Mouse (Mus musculus): ENCODE measurements around the gene Mydgf.
A peak's percentile ranks its signal among the peaks of the same experiment; 100 is the strongest.

Gene Mydgf

DNA sequence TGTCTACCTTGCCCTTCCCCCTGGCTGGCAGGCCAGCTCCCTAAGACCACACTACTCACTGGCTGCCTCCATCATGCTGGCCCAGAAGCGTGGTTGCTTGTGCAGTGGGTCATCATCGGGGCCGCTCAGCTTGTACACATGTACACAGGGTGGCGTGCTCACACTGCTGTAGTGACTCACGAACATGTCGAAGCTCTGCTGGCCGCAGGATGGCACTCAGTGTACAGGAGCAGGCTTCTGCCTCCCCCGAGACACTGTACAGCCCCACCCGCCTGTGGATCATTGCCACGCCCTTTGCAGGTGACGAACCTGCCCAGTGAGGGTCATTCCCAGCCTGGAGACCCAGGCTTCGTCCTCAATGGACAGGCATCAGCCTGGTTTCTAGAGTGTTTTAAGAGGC, 10.6 kb upstream of the Mydgf start:
- no peak for DNase-seq (ENCODE audit: low spot score in 2 of 2)

- DNase-seq (ENCODE audit: low spot score in 2 of 2) = no peak
Observed at GRCm38 (mm10) chr17:56191266-56191665, 7.5 kb upstream of the Mydgf start.

DNA sequence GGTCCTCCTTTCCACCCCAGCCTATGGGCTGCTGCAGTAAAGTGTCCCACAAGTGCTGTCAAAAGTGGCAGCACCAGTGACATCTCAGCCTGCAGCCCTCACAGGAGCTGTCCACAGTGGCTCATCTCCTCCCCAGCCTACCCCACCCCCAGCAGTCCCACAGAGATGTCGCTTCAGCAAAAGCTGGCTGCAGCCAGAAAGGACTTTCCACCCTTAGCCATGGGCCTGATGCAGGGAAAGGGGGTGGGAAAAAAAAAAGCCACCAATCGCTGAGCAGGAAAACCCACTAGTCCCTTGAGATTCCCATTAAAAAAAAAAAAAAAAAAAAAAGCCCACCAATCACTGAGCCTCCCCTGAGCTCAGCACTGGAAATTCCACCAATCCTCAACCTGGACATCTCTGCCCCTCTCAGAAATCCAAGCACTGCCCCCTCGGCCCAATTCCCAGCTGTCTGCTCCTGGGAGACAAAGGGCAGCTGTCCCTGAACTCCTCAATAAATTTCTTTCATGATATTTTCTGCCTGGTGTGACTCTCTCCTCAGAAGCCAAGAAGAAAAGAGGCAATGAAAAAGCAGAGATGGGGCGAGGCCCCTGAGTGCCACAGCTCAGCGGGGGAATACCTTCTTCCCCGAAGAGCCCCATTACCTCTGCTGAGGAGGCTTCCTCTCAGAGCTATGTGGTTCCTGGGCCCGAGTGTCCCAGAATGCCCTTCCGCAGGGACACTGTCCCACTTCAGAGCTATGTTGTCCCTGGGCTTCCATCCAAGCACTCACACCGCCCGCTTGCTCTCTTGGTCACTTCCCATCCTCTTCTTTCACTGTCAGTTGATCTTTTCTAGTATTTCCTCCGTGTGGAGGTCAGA, 1.8 kb upstream of the Mydgf start:
- DNase-seq (ENCODE audit: low spot score in 2 of 2) = no peak

GRCm38 (mm10) chr17:56182975-56183657, 604 bp downstream of the Mydgf start:
- no peak for DNase-seq (ENCODE audit: low spot score in 2 of 2)

DNA sequence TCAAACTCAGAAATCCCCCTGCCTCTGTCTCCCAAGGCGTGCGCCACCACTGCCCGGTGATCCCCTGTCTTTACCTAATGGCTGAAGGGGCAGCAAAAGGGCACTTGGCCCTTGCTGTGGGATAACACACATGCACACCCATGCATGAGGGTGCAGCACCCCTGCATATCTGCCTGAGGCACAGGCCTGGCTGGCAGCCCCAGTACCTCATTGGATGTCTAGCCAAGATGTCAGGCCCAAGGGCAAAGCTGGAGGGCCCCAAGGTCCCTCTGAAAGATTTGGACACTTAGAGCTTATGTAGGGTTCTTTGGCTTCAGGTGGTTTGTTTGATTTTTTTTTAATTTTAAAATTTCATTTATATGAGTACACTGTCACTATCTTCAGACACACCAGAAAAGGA, 8.3 kb downstream of the Mydgf start:
- DNase-seq (ENCODE audit: low spot score in 2 of 2) = no peak

- no peak for DNase-seq (ENCODE audit: low spot score in 2 of 2)
Observed at GRCm38 (mm10) chr17:56173401-56174046, 10.2 kb downstream of the Mydgf start.

- DNase-seq (ENCODE audit: low spot score in 2 of 2) = no peak
Observed at GRCm38 (mm10) chr17:56171881-56172280, 11.8 kb downstream of the Mydgf start.

- DNase-seq (ENCODE audit: low spot score in 2 of 2) = no peak
Observed at GRCm38 (mm10) chr17:56171456-56171855, 12.3 kb downstream of the Mydgf start.

DNA sequence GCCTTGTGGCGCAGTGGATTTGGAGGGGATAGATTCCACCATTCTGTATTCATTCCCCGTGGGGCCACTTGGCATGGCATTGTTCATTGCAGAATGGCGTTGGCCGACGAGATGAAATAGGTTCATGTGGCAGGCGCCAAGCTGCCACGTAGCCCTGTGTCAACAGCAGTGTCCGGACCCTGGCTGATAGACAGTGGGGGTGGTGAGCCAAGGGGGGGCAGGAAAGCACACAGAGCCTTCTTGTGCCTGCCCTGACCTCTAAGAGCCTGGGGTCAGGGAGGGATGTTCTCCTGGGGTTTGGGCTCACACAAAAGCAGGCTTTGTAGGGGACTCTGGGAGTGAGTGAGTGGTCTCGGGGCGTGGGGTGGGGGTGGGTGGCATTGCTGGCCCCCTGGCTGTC, 13.1 kb downstream of the Mydgf start:
- no peak for DNase-seq (ENCODE audit: low spot score in 2 of 2)

- no peak for DNase-seq (ENCODE audit: low spot score in 2 of 2)
Observed at GRCm38 (mm10) chr17:56169830-56170229, 13.9 kb downstream of the Mydgf start.

DNA sequence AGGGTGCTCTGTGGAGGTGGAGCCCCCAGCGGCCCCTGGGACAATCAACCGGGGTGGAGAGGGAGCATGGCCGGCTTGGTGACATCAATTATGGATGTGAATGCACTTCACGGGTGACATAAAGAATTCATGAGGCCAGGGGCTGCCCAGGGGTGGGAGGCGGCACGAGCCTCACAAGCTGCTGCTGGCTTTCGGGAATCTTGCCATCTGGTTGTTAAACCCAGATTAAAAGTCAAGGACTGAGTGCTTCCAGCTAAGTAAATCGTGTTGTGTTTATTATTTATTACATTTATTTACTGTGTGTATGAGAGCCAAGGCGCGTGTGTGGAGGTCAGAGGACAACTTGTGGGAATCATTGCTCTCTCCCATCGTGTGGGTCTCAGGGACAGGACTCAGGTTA, 18.0 kb downstream of the Mydgf start:
- no peak for DNase-seq (ENCODE audit: low spot score in 2 of 2)

DNA sequence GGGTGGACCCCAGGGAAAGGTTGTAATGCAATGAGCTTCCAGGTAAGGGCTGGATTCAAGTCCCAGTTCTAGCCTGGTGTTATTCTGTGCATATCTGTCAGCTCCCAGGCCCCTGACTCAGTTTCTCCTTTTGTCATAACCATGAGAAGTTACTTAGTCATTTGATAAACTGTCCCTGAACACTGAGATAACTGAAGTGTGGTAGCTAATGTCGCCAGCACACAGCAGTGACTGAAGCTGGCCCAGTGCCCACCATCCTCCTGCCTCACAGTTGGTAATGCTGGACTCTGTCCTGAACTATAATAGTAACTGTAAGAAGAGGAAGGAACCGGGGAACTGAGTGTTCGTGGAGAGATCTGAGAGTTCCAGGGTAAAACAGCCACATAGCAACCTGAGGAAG, 19.2 kb downstream of the Mydgf start:
- DNase-seq (ENCODE audit: low spot score in 2 of 2) = no peak

DNA sequence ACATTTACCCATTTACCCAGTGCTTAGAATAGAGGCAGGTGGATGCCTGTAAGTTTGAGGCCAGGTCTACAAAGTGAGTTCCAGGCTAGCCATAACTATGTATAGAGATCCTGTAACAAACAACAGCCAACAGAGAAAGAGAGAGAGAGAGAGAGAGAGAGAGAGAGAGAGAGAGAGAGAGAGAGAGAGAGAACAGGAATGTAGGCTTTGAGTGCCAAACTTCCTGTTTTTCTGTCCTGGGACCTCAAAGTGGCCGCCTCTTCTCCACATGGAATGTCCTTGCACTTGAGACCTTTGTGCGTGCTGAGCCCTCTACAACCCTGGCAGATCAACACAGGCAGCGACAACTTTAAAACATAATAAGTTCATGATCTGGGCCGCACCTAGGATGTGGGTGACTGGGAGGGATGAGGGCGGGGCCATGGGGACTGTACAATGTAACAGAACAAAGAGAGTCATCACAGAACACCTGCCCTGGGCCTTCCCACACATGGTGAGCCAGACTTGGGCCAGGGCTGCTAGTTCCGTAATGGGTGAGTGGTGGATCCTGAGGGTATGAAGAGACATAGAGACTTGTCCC, 20.1 kb downstream of the Mydgf start:
- DNase-seq (ENCODE audit: low spot score in 2 of 2) = no peak

DNA sequence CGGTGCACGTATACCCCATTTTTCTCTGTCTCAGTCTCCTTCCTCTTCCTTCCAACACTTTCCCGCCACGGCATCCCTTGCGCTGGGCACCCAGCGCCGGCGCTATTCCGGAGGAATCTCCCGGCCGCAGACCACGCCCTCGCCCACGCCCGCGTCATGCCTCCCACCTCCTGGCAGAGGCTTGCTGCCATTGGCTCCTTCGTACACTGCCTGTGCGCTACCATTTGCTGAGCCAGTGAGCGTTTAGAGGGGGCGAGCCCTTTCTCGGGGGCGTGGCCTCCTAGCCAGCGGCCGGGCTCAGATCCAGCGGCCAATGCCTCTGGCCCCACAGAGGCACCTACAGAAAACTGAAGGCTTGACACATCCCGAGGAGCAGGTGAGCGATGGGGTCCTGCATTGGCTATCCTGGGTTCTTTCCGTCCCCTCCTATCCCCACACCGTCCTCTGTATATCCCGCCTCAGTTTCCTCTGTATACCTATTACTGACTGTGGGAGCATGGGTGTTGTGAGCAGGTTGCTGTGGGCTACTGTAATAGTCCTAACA, 21.4 kb downstream of the Mydgf start, which contains the start of gene Tnfaip8l1:
Gene Tnfaip8l1, plus strand, starts transcription at position 247 of the 544 bp plus-strand sequence.
- peak; percentile 95 to 96 for DNase-seq (ENCODE audit: low spot score in 2 of 2)

GRCm38 (mm10) chr17:56159729-56160128, 24.0 kb downstream of the Mydgf start:
- DNase-seq (ENCODE audit: low spot score in 2 of 2) = no peak

DNA sequence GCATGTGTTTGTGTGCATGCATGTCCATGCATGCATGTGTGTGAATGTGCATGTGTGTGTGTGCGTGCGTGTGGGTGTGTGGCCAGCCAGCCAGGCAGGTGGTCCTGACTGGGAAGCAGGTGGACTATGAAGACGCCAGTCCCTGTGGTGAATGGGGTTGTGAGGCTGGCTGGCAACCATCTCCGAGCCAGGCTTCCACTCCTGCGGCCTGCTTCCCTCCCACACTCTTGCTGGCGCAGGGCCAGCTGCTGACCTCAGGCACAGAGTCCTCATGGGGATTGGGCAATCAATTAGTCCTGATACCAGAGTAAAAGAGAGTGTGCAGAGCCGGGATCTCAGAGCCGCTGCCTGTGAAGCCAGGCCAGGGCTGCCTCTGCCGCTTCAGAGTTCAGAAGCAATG, 30.1 kb downstream of the Mydgf start:
- no peak for DNase-seq (ENCODE audit: low spot score in 2 of 2)

DNA sequence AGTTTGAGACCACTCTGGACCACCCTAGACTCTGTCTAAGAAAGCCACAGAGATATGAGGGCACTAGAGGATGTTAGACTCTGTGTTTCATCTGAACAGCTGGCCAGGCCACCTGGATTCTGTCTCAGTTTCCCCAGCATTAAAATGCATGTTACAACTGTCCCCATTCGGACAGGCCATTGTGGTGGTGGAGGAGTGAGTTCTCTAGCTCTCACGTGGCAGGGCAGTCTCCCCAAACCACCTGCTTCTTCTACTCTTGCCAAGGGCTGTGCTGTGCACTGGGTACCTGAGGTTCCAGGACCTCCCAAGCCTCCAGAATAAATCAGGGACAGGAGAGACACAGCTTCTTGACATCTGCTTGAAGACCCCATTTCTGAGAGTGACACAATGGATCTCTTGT, 33.8 kb downstream of the Mydgf start:
- DNase-seq (ENCODE audit: low spot score in 2 of 2) = no peak

DNA sequence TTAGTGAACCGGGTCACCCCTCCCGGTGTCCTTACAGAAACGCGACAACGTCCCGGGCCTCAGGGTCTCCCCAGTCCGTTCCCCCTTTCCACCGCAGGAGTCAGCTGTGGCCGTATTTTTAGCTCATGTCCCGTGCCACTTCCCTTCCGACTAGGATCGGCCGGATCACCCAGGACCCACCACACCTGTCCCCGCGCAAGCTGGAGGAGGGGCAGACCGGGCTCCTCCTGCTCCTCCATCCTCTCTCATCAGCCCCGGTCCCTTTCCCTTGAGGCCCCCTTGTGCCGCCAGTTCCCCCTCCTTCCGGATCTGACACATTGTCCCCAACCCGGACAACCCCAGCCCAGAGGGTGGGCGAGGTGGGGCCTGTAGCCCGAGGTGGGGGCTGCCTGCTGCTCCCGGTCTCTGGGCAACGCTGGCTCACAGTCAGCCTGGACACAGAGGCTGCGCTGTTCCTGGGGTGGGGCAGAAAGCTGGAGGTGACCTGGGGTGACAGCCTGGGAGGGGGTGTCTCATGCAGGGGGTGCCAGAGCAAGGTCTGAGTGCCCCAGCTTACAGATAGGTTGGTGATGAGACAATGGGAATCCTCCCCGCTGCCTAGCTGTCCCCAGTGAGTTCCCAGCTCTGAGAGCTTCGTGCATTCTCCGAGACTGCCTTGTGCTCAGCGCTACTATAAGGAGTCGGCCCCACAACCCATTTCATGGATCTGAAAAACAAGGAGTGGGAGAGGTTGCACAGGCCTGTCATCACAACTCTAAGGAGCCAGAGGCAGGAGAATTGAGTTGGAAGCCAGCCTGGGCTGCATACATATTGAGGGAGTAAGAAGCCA, 34.7 kb downstream of the Mydgf start:
- no peak for DNase-seq (ENCODE audit: low spot score in 2 of 2)

DNA sequence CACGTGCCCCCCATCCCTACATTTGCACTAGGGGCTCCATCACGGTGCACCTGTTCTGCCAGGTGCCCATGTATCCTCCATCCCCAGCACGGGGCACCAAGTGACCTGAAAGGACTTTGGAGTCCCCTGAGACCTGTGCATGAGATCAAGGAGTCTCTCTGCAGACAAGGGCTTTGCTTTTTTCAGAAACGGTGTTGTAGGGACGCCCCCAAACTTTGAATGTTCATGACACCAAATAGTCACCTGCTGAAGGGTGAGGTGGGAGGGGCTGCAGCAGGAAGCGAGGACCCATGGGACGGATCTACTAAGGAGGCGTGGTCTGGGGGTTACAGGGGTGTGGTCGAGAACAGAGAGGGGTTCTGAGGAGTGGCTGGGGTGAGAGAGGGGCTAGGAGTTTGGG, 35.4 kb downstream of the Mydgf start:
- DNase-seq (ENCODE audit: low spot score in 2 of 2) = no peak

DNA sequence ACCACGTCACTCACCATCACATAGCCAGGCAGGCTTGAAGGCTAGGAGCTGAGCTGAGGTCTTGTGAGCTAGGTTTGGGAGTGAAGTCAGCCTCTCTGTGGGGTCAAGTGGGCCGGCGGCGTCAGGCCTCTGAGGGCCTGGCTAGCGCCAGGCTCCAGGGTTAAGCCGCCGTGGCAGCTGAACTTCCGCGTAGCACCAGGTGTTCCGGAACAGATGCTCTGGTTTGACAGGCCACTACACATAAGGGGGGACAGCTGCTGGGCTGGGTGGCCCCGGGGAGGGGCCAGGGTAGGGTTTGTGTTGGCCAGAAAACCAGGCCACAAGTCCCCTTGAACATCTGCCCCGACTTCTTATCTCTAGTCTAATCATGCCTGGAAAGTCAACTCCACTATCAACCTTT, 36.3 kb downstream of the Mydgf start:
- DNase-seq (ENCODE audit: low spot score in 2 of 2) = no peak

DNA sequence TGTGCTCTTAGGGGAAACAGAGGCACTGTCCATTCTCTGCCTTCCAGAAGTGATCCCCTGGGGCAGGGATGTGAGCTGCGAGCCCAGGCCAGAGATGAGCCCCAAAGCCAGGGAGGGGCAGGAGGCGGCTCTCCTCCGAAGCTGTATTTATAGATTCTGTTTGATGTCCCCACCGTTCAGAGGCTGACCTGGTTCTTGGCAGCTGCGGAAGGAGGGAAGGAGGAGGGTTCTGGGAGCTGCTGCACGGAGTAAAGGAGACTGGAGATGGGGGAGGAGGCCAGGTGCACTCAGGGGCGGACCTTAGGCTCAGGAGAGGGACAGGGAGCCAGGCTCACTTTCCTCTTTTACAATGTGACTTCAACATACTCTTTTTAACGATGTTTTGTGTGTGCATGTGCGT, 37.6 kb downstream of the Mydgf start:
- DNase-seq (ENCODE audit: low spot score in 2 of 2) = no peak
